Mouse (Mus musculus): ENCODE data around the gene Etnk1.

DNA sequence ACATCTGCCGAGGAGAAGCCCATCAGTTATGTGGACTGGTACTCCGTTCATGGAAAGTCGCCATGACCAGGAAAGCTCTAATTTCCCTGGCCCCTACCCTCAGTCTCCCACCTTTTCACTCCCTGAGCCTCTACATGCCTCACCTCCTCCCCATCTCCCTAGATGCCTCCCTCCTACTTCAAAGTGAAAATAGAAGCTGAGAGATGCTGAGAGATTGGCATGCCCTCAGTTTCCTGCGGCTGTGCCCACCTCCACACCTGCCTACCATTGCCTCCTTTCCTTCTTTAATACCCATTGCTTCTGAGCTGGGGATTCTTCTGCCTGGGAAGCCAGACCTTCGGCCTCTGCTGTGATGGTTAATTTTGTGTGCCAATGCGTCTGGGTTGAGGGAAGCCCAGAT, 47.7 kb upstream of the Etnk1 start:
- TF ChIP-seq POLR2A (IDR thresholded peaks at IDR 0.05; ENCODE audit: insufficient read depth, low read depth, low read length), result no peak
- TF ChIP-seq CTCF (IDR thresholded peaks at IDR 0.05), result no peak
- no peak for TF ChIP-seq EP300 (IDR thresholded peaks at IDR 0.05; ENCODE audit: insufficient read depth, low read depth, low read length)
